ENCODE assay signal across 31 mouse cellular contexts in the genomic region with DNA sequence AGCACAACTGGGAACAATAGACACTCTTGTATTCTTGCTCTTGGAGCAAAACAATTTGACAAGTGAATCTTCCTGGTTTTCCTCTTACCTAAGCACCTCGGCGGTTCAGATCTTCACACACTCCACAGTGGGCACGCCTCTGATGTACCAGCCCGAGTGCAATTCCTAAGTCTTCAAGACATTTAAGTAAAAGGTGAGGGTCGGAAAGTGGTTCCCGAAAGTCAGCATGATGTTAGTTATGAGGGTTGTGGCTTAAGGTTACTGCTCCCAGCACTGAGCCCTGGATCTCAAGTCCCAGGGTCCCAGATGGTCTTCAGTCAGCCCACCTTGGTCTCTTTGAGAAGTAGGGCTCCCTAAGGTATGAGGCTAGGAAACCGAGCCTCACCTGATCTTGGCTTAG.
"Had no signal": no experiment of that assay in that cellular context is flagged by ENCODE, and none has a peak within 500 bp of the region (broad histone marks: within the 10 kb centered on the region; RNA-seq: fewer than 3 reads in every experiment).

No protein-coding gene starts in this region.

- DNase-seq: left cerebral cortex, postnatal 4 days; liver; liver, embryonic 13.5 days; liver, postnatal 0 days; lung, adult 18-20 months; lung, adult 2 months; lung, embryonic 14.5 days; lung, postnatal 10 days; lung, postnatal 14 days; lung, postnatal 36 days; lung, postnatal 4 days; midbrain, embryonic 14.5 days had no signal

- H3K4me3 ChIP-seq: left cerebral cortex, adult 2 months; limb, embryonic 10.5 days; limb, embryonic 12.5 days; limb, embryonic 13.5 days; limb, embryonic 15.5 days; liver, embryonic 12.5 days; liver, embryonic 13.5 days; liver, embryonic 15.5 days; lung, embryonic 15.5 days; megakaryocyte, embryonic 14.5 days; midbrain, embryonic 10.5 days; midbrain, embryonic 12.5 days; midbrain, embryonic 13.5 days; myocyte; neural tube, embryonic 12.5 days had no signal

- H3K4me2 ChIP-seq: limb, embryonic 12.5 days; limb, embryonic 13.5 days; limb, embryonic 15.5 days; liver, embryonic 11.5 days; liver, embryonic 12.5 days; liver, embryonic 13.5 days; liver, embryonic 15.5 days; lung, embryonic 14.5 days; lung, embryonic 15.5 days; midbrain, embryonic 12.5 days; midbrain, embryonic 13.5 days; neural tube, embryonic 12.5 days had no signal

- H3K27me3 ChIP-seq: limb, embryonic 12.5 days; limb, embryonic 13.5 days; limb, embryonic 15.5 days; liver, embryonic 12.5 days; liver, embryonic 13.5 days; liver, embryonic 15.5 days; lung, embryonic 15.5 days; neural tube, embryonic 12.5 days had no signal

- H3K36me3 ChIP-seq: limb, embryonic 10.5 days; limb, embryonic 12.5 days; limb, embryonic 13.5 days; limb, embryonic 15.5 days; liver, embryonic 12.5 days; liver, embryonic 13.5 days; liver, embryonic 15.5 days; lung, embryonic 15.5 days; midbrain, embryonic 10.5 days; midbrain, embryonic 12.5 days; midbrain, embryonic 13.5 days; neural tube, embryonic 12.5 days had no signal

- H3K4me1 ChIP-seq: liver, embryonic 12.5 days; liver, embryonic 13.5 days; liver, embryonic 15.5 days; megakaryocyte, embryonic 14.5 days had no signal

- H3K9me3 ChIP-seq: limb, embryonic 10.5 days; limb, embryonic 12.5 days; limb, embryonic 13.5 days; limb, embryonic 15.5 days; liver, embryonic 12.5 days; liver, embryonic 13.5 days; liver, embryonic 15.5 days; lung, embryonic 15.5 days; megakaryocyte, embryonic 14.5 days; midbrain, embryonic 10.5 days; midbrain, embryonic 12.5 days; midbrain, embryonic 13.5 days; neural tube, embryonic 12.5 days had no signal

- H3K27ac ChIP-seq: left cerebral cortex, adult 2 months; limb, embryonic 10.5 days; limb, embryonic 12.5 days; limb, embryonic 13.5 days; limb, embryonic 15.5 days; liver, embryonic 12.5 days; liver, embryonic 13.5 days; liver, embryonic 14.5 days; liver, embryonic 15.5 days; lung, embryonic 15.5 days; macrophage; midbrain, embryonic 10.5 days; midbrain, embryonic 12.5 days; midbrain, embryonic 13.5 days; neural tube, embryonic 12.5 days had no signal

- ATAC-seq: liver, embryonic 12.5 days; liver, postnatal 0 days; lung, postnatal 0 days; midbrain, embryonic 13.5 days; midbrain, embryonic 16.5 days had no signal

- H3K9ac ChIP-seq: limb, embryonic 12.5 days; limb, embryonic 13.5 days; limb, embryonic 15.5 days; liver, embryonic 12.5 days; liver, embryonic 13.5 days; liver, embryonic 14.5 days; liver, embryonic 15.5 days; liver, postnatal 0 days; lung, embryonic 14.5 days; lung, embryonic 15.5 days; midbrain, embryonic 12.5 days; midbrain, embryonic 13.5 days; neural tube, embryonic 12.5 days had no signal
